Mouse (Mus musculus) common myeloid progenitor, adult 5-6 weeks (primary cell): ENCODE results near the gene B3galt1. TPM values are rescaled to one million over a fixed set of nuclear protein-coding genes. Genes with fewer than 3 reads are reported as not detected.

Source experiments
- ATAC-seq: replicated peaks from 2 replicates; pipeline ENCODE4 v1.8.0; 2016; ENCODE audit warnings: low read depth, mild to moderate bottlenecking, moderate TSS enrichment, inconsistent platforms; ENCODE audit not compliant: poor library complexity, severe bottlenecking
- total RNA-seq: library from RNA; stranded (forward); fragments of 200-1000, 187-1606 nt; gene quantifications from 2 replicates; pipeline ENCODE4 v1.2.3, GENCODE M21; 2017

The B3galt1 gene
- total RNA-seq, 1 experiment from 2014 or later: not detected

- no peak for ATAC-seq
Observed at GRCm38 (mm10) chr2:67677697-67678096, 112.0 kb downstream of the B3galt1 start.

GRCm38 (mm10) chr2:67724249-67724648, 158.6 kb downstream of the B3galt1 start:
- no peak for ATAC-seq

GRCm38 (mm10) chr2:67730771-67731170, 165.1 kb downstream of the B3galt1 start:
- no peak for ATAC-seq

GRCm38 (mm10) chr2:67751585-67751984, 185.9 kb downstream of the B3galt1 start:
- no peak for ATAC-seq

- ATAC-seq: no peak
Observed at GRCm38 (mm10) chr2:67756507-67756906, 190.8 kb downstream of the B3galt1 start.

GRCm38 (mm10) chr2:67787536-67787935, 221.9 kb downstream of the B3galt1 start:
- no peak for ATAC-seq

GRCm38 (mm10) chr2:67797561-67797960, 231.9 kb downstream of the B3galt1 start:
- no peak for ATAC-seq

GRCm38 (mm10) chr2:67799981-67800380, 234.3 kb downstream of the B3galt1 start:
- no peak for ATAC-seq

- ATAC-seq: no peak
Observed at GRCm38 (mm10) chr2:67816149-67816548, 250.5 kb downstream of the B3galt1 start.

- ATAC-seq: no peak
Observed at GRCm38 (mm10) chr2:67818014-67818413, 252.3 kb downstream of the B3galt1 start.

- ATAC-seq: no peak
Observed at GRCm38 (mm10) chr2:67822360-67822759, 256.7 kb downstream of the B3galt1 start.

GRCm38 (mm10) chr2:67827697-67828096, 262.0 kb downstream of the B3galt1 start:
- ATAC-seq: no peak

- peak; percentile 72 for ATAC-seq
Observed at GRCm38 (mm10) chr2:67829055-67829915, 263.6 kb downstream of the B3galt1 start.

- ATAC-seq: no peak
Observed at GRCm38 (mm10) chr2:67847806-67848205, 282.1 kb downstream of the B3galt1 start.

GRCm38 (mm10) chr2:67850725-67851124, 285.1 kb downstream of the B3galt1 start:
- ATAC-seq: no peak

- ATAC-seq: no peak
Observed at GRCm38 (mm10) chr2:67858340-67858739, 292.7 kb downstream of the B3galt1 start.

GRCm38 (mm10) chr2:67859004-67859403, 293.3 kb downstream of the B3galt1 start:
- ATAC-seq: no peak

- no peak for ATAC-seq
Observed at GRCm38 (mm10) chr2:67873368-67873767, 307.7 kb downstream of the B3galt1 start.

GRCm38 (mm10) chr2:67879836-67880235, 314.2 kb downstream of the B3galt1 start:
- no peak for ATAC-seq

- ATAC-seq: no peak
Observed at GRCm38 (mm10) chr2:67881713-67882281, 316.1 kb downstream of the B3galt1 start.

GRCm38 (mm10) chr2:67897956-67898689, 332.5 kb downstream of the B3galt1 start:
- no peak for ATAC-seq
